Mouse (Mus musculus) stomach, postnatal 0 days (tissue): ENCODE measurements around the gene Ampd2.

Experiments used
- CTCF ChIP-seq: IDR thresholded peaks from 2 replicates; pipeline ENCODE4 v1.5.1; 2016; ENCODE audit warnings: antibody characterized with exemption, low read depth, mild to moderate bottlenecking, moderate library complexity
- EP300 ChIP-seq: optimal IDR thresholded peaks from 2 replicates; pipeline ENCODE3; 2016; ENCODE audit warnings: antibody characterized with exemption

DNA sequence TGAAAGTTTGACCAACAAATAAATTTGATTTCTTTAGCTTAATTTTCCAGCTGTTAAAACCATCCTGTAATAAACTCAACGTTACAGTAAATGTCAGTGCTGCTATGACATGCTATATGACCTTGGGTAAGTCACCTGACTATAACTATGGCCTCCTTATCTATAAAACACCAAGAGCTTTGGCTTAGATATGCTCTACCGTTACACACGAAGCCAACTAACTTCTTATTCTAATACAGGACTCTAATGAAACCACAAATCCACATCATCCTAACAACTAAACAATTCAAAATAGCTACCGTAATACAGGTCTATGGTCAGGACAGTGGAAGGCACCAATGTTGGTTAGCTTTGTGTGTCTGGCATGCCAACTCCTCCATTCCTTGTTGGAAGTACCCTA is 43.4 kb upstream of the Ampd2 start:
- TF ChIP-seq EP300 (no peak), CTCF (no peak)
